Mouse (Mus musculus) forebrain, embryonic 13.5 days (tissue): ENCODE measurements around the gene 4930535I16Rik. TPM values are rescaled to one million over a fixed set of nuclear protein-coding genes. Genes with fewer than 3 reads are reported as not detected.

ENCODE experiments used
- ATAC-seq: fragments of 200-750 bp; cut with Nextera tagmentation; 2 replicates; pipeline ENCODE4 v1.8.0; 2017
- H3K27ac ChIP-seq: fragments of 300-500 bp; sonication (generic); 2 replicates; pipeline ENCODE4 v1.5.1; 2015; ENCODE audit warnings: inconsistent platforms, mild to moderate bottlenecking, moderate library complexity
- H3K27me3 ChIP-seq: fragments of 300-500 bp; sonication (generic); 2 replicates; pipeline ENCODE4 v1.6.1; 2015; ENCODE audit warnings: mild to moderate bottlenecking, inconsistent platforms
- H3K36me3 ChIP-seq: fragments of 300-500 bp; sonication (generic); 2 replicates; pipeline ENCODE4 v1.6.1; 2015; ENCODE audit warnings: mild to moderate bottlenecking, inconsistent platforms; ENCODE audit not compliant: poor library complexity, severe bottlenecking
- H3K4me1 ChIP-seq: fragments of 300-500 bp; sonication (generic); 2 replicates; pipeline ENCODE4 v1.6.1; 2015; ENCODE audit warnings: inconsistent platforms
- H3K4me2 ChIP-seq: fragments of 300-500 bp; sonication (generic); 2 replicates; pipeline ENCODE4 v1.6.1; 2015; ENCODE audit warnings: inconsistent platforms, mild to moderate bottlenecking, moderate library complexity
- H3K4me3 ChIP-seq: fragments of 300-500 bp; sonication (generic); 2 replicates; pipeline ENCODE4 v1.5.1; 2015; ENCODE audit warnings: mild to moderate bottlenecking, inconsistent platforms
- H3K9ac ChIP-seq: fragments of 300-500 bp; sonication (generic); 2 replicates; pipeline ENCODE4 v1.6.1; 2015; ENCODE audit warnings: mild to moderate bottlenecking, inconsistent platforms
- H3K9me3 ChIP-seq: fragments of 300-500 bp; sonication (generic); replicated peaks from 2 replicates; pipeline ENCODE4 v1.6.1; 2016; ENCODE audit warnings: inconsistent platforms
- WGBS: fragments of 180-500 bp; shearing (Covaris S2); methylation state at CpG from one replicate; pipeline ENCODE4 v1.1.7; 2015; 5-methylcytosine and 5-hydroxymethylcytosine counted together
- polyA plus RNA-seq: library from polyadenylated mRNA; unstranded; fragments of >200 nt; fragmentation: Nextera tagmentation; extraction: Ambion mirVana; gene quantifications from 2 replicates; pipeline ENCODE4 v1.2.1, GENCODE M21; 2015

Gene 4930535I16Rik
- polyA plus RNA-seq, 1 experiment from 2014 or later = not detected

DNA sequence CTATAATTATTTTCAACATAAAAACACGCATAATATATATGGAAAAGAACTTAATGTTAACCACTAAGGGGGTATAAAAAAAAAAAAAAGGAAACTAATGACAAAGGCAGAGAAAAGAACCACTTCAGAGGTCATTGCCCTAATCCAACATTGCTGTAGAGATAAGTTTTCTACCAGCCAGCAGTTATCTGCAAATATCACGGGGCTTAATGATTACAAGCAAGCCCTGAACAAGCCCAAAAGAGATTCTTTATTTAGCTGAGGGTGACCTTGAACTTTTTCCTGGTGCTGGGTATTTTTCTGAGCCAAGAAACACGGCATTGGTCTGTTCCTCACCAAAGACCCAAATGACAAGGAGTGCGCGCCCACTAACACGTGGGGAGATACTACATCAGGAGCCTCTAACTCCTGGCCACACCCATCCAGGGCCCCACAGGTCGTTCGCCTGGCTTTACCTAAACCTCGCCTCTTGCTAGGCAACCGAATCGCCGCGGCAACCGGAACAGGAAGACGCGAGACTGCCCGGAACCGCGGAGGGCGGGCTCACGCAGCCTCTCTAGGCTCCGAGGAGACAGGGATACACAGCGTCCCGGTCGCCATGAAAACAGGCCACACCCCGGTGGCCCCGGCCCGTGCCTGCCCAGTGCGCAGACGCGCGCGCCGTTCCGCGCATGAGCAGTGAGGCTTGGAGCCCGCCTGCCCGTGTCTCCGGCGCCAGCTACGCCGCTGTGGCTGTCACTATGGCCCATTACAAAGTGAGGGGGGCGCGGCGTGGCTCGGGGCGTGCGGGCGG, 13.3 kb downstream of the 4930535I16Rik start, which contains the start of gene Mycbp:
TSS of gene Mycbp (plus strand) at position 500 of the 793 bp plus-strand sequence.
- H3K4me1 ChIP-seq = peaks cover 21% of the 10 kb centered on the region
- H3K9me3 ChIP-seq = no peaks in the 10 kb centered on the region
- H3K4me3 ChIP-seq = peak within 1 kb of the TSS; percentile 73
- H3K4me2 ChIP-seq = peak within 1 kb of the TSS; percentile 86
- 1% methylated on average over 46 of the region's 49 CpGs for WGBS
- H3K27ac ChIP-seq = peak within 1 kb of the TSS; percentile 59
- H3K27me3 ChIP-seq = no peaks in the 10 kb centered on the region
- peak within 1 kb of the TSS; percentile 78 for H3K9ac ChIP-seq
- H3K36me3 ChIP-seq = peaks cover 5% of the 10 kb centered on the region
- peak; percentile 100 for ATAC-seq

- 75% methylated on average over 3 of the region's 3 CpGs for whole genome bisulfite sequencing
- no peak for ATAC-seq
Measured at GRCm38 (mm10) chr4:123903432-123903831, 14.4 kb downstream of the 4930535I16Rik start.

DNA sequence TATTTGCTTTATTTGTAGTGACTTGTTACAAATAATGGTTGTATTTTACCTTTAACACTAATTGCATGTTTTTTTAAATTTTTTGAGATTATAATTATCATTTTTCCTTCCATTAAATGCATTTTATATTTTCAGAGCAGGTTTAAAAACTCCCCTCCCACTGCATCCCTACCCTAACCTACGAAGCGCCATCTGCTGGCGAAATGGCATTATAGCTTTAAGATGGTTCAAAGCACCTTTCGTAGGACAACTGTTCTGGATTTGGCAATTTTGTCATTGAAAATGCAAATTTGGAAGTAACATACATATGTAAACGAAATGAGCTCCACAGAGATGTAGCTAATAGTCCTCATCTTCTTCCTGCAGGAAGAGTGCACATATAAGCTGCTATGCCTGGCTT, 19.1 kb downstream of the 4930535I16Rik start:
- H3K4me2 ChIP-seq = no peak overlapping the region
- ATAC-seq = no peak
- 10% methylated on average over 5 of the region's 5 CpGs for WGBS

More at GRCm38 (mm10) chr4:123903432-123903831, 14.4 kb downstream of the 4930535I16Rik start:
- Histone ChIP-seq H3K9me3 (no peaks in the 10 kb centered on the region), H3K4me1 (peaks cover 21% of the 10 kb centered on the region), H3K36me3 (no peaks in the 10 kb centered on the region), H3K4me2 (no peak overlapping the region), H3K9ac (no peak overlapping the region), H3K4me3 (no peak overlapping the region), H3K27me3 (no peaks in the 10 kb centered on the region), H3K27ac (no peak overlapping the region)

DNA sequence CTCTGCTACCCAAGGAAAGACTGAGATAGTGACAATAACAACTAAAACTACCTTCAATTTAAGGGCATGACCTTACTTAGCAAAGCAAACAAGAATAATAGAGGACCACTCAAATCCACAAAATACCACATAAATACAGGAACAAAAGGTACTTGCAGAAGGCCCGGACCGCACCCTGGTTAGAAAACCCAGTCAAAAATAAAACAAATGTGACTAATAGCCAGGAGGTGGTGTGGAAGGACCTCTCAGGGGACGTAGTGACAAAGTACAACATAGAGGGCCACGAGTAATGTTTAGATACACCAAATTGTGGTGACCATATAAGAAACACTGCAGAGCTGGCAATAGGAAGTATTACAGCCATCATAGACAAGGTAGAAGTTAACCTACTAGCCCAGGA, 23.5 kb downstream of the 4930535I16Rik start:
- 75% methylated on average over 4 of the region's 4 CpGs for WGBS

More for the DNA sequence above, 19.1 kb downstream of the 4930535I16Rik start:
- H3K9me3 ChIP-seq = no peaks in the 10 kb centered on the region
- H3K36me3 ChIP-seq = no peaks in the 10 kb centered on the region
- no peaks in the 10 kb centered on the region for H3K4me1 ChIP-seq
- no peak overlapping the region for H3K27ac ChIP-seq
- H3K9ac ChIP-seq = no peak overlapping the region
- no peak overlapping the region for H3K4me3 ChIP-seq
- H3K27me3 ChIP-seq = no peaks in the 10 kb centered on the region

DNA sequence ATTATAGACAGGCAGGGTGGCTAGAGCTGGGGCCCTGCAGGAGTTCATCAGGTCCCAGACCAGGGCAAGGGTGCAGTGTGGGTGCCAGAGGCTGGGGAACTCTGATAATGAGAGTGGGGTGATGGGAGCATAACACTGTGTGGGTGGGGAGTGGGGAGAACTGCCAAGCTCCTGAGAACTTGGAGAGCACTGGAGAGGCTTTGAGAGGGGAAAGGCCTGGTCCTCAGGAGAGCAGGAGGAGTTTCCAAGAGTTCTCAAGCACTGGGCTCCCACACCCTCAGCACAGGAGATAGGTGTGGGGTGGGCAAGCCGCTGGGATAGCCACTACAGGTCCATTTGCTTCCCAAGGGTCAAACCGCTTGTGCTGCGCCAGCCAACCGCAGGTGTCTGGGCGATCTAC, 24.1 kb downstream of the 4930535I16Rik start:
- Histone ChIP-seq H3K4me1 (no peaks in the 10 kb centered on the region), H3K9me3 (no peaks in the 10 kb centered on the region; the same call in 1 of the 2 replicates), H3K27ac (no peak overlapping the region)

More for the DNA sequence above, 23.5 kb downstream of the 4930535I16Rik start:
- Histone ChIP-seq H3K27ac (no peak overlapping the region), H3K9ac (no peak overlapping the region), H3K4me2 (no peak overlapping the region), H3K9me3 (no peaks in the 10 kb centered on the region; the same call in 1 of the 2 replicates), H3K36me3 (no peaks in the 10 kb centered on the region), H3K4me1 (no peaks in the 10 kb centered on the region), H3K27me3 (no peaks in the 10 kb centered on the region), H3K4me3 (no peak overlapping the region)
- no peak for ATAC-seq

More for the DNA sequence above, 24.1 kb downstream of the 4930535I16Rik start:
- Histone ChIP-seq H3K9ac (no peak overlapping the region), H3K27me3 (no peaks in the 10 kb centered on the region), H3K4me2 (no peak overlapping the region), H3K36me3 (no peaks in the 10 kb centered on the region), H3K4me3 (no peak overlapping the region)
- 90% methylated on average over 5 of the region's 5 CpGs for WGBS
- ATAC-seq = no peak

Other genes with a start within 250 kb of the 4930535I16Rik start
- gene Macf1, start 233.7 kb downstream of the 4930535I16Rik start, polyA plus RNA-seq = 62.6 and 65.9 TPM in 2 replicates
- 352 and 406 TPM in 2 replicates for gene Ndufs5, start 199.8 kb downstream of the 4930535I16Rik start, polyA plus RNA-seq
- 74.6 and 78.9 TPM in 2 replicates for gene Akirin1, start 167.7 kb downstream of the 4930535I16Rik start, polyA plus RNA-seq
- 0.61 and 1.3 TPM in 2 replicates for gene Rhbdl2, start 130.1 kb downstream of the 4930535I16Rik start, polyA plus RNA-seq
- gene 4933427I04Rik, start 58.3 kb downstream of the 4930535I16Rik start, polyA plus RNA-seq = 0.10 and 0.12 TPM in 2 replicates
- gene Mycbp, start 13.2 kb downstream of the 4930535I16Rik start, polyA plus RNA-seq = 35.5 and 43.3 TPM in 2 replicates
- 44.1 and 46.3 TPM in 2 replicates for gene Rragc, start 576 bp downstream of the 4930535I16Rik start, polyA plus RNA-seq